Mouse (Mus musculus) lung, adult 10 weeks (tissue): ENCODE measurements around the gene Vmn2r66. TPM values are rescaled to one million over a fixed set of nuclear protein-coding genes. Genes with fewer than 3 reads are reported as not detected.

Experiments
- polyA plus RNA-seq: library from polyadenylated mRNA; stranded (reverse); fragments of 350-450 nt; fragmentation: Illumina TruSeq; extraction: RNeasy Lipid Tissue Mini Kit (QIAGEN cat#74804); gene quantifications from one replicate; pipeline ENCODE4 v1.2.3, GENCODE M21; 2014; ENCODE audit warnings: low read depth, low replicate concordance; ENCODE audit not compliant: insufficient read depth

Gene Vmn2r66
- polyA plus RNA-seq, result not detected

DNA sequence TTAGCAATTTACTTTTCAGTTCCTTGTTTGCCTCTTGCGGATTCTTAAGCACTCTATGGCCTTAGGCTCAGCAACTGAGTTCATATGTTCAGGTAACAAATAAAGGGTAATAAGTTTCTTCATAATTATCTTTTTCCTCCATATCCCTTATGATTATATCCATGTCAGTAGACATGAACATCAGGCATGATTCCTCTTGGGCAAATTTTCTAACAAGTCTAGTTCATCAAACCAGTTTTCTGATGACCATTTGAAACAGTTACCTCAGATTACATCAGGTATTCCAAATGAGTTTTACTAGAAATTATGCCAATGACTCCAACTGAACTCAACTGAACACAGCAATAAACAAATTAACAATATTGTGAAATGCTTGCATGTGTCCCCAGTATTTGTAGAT lies at the start of gene Vmn2r66:
Gene Vmn2r66 (minus strand): TSS at position 101 of the 400 bp plus-strand sequence.

GRCm38 (mm10) chr7:84964015-84964414 lies 48.1 kb downstream of the Vmn2r66 start, which contains the start of gene Vmn2r65:
TSS of gene Vmn2r65 (minus strand) at chr7:84964115.

Other genes with a start within 250 kb of the Vmn2r66 start
- gene Olfr291, start 158.7 kb downstream of the Vmn2r66 start, polyA plus RNA-seq, result not detected
- not detected for gene Vmn2r65, start 48.2 kb downstream of the Vmn2r66 start, polyA plus RNA-seq
- gene Vmn2r67, start 143.7 kb upstream of the Vmn2r66 start, polyA plus RNA-seq, result not detected
- gene Vmn2r68, start 225.5 kb upstream of the Vmn2r66 start, polyA plus RNA-seq, result not detected